Mouse (Mus musculus) limb, embryonic 11.5 days (tissue): ENCODE results near the gene Arl8b. TPM values are rescaled to one million over a fixed set of nuclear protein-coding genes. Genes with fewer than 3 reads are reported as not detected.

Experiments used
- ATAC-seq: fragments of 200-750 bp; cut with Nextera tagmentation; 2 replicates; pipeline ENCODE4 v1.8.0; 2017; ENCODE audit warnings: low read depth; ENCODE audit not compliant: insufficient number of reproducible peaks, low FRiP score, low TSS enrichment
- DNase-seq: peaks from one replicate; pipeline ENCODE4 v3.0.0-alpha.2; 2015; ENCODE audit warnings: low spot score
- H3K27ac ChIP-seq: fragments of 300-500 bp; sonication (generic); replicated peaks from 2 replicates; pipeline ENCODE4 v1.5.1; 2014; ENCODE audit warnings: low read depth, mild to moderate bottlenecking, low read length
- H3K27me3 ChIP-seq: fragments of 300-500 bp; sonication (generic); 2 replicates; pipeline ENCODE4 v1.6.1; 2014; ENCODE audit warnings: mild to moderate bottlenecking, low read length, mixed read lengths; ENCODE audit not compliant: control insufficient read depth, insufficient read depth
- H3K36me3 ChIP-seq: fragments of 300-500 bp; sonication (generic); 2 replicates; pipeline ENCODE4 v1.6.1; 2014; ENCODE audit warnings: mild to moderate bottlenecking, low read length, moderate library complexity, mixed read lengths; ENCODE audit not compliant: control insufficient read depth, insufficient read depth
- H3K4me1 ChIP-seq: fragments of 300-500 bp; sonication (generic); 2 replicates; pipeline ENCODE4 v1.6.1; 2014; ENCODE audit warnings: low read length, mixed read lengths; ENCODE audit not compliant: control insufficient read depth, insufficient read depth
- H3K4me2 ChIP-seq: fragments of 300-500 bp; sonication (generic); 2 replicates; pipeline ENCODE4 v1.6.1; 2014; ENCODE audit warnings: low read depth, mild to moderate bottlenecking, moderate library complexity; ENCODE audit not compliant: severe bottlenecking
- H3K4me3 ChIP-seq: fragments of 300-500 bp; sonication (generic); 2 replicates; pipeline ENCODE4 v1.5.1; 2014; ENCODE audit warnings: low read depth, low read length
- H3K9ac ChIP-seq: fragments of 300-500 bp; sonication (generic); 2 replicates; pipeline ENCODE4 v1.6.1; 2014; ENCODE audit warnings: mild to moderate bottlenecking, low read length
- H3K9me3 ChIP-seq: fragments of 300-500 bp; sonication (generic); 2 replicates; pipeline ENCODE4 v1.6.1; 2016; ENCODE audit warnings: low read length; ENCODE audit not compliant: control insufficient read depth
- WGBS: fragments of 180-500 bp; shearing (Covaris S2); extraction: QIAGEN DNeasy Blood & Tissue Kit; methylation state at CpG from one replicate; pipeline ENCODE4 v1.1.7; 2014; 5-methylcytosine and 5-hydroxymethylcytosine counted together
- polyA plus RNA-seq: library from polyadenylated mRNA; unstranded; fragments of >200 nt; fragmentation: Nextera tagmentation; extraction: Ambion mirVana; gene quantifications from 2 replicates; pipeline ENCODE4 v1.2.1, GENCODE M21; 2014

Arl8b gene
- polyA plus RNA-seq, 1 experiment from 2014 or later: 73.1 TPM

DNA sequence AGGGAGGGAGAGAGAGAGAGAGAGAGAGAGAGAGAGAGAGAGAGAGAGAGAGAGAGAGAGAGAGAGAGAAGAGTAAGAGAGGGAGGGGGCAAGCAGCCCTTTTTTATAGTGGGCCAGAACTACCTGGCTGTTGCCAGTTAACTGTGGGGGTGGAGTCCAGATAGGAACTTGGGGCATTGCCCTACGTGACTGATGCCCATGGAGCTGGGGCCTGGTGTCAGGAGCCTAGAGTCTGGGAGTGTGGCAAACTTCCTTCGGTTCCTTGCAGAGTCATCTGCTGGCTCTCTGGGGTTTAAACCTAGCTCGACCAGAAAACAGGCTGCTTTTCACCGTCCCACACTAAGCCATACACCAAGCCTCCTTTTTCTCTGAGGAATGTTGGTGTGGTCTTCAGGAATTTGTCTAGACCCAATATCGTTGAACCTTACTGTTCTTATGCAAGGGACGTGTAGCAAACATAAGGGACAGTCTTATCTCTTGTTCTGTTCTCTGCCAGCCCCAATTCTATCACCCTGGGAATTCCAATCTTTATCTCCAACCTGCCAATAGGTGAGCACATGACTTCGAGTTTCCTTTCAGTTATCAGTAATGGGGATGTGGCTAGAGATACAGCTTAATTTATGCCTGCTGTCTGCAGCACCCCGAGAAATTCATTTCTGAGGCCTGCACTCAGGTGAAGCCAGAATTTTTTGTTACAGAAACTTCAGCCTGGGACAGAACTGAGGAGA lies 5.2 kb upstream of the Arl8b start:
- no peak for DNase-seq
- 76% methylated on average over 8 of the region's 8 CpGs for WGBS
- H3K36me3 ChIP-seq: no peaks in the 10 kb centered on the region
- H3K4me1 ChIP-seq: no peaks in the 10 kb centered on the region
- H3K9ac ChIP-seq: no peak overlapping the region
- no peak overlapping the region for H3K4me3 ChIP-seq
- ATAC-seq: no peak
- no peaks in the 10 kb centered on the region for H3K27me3 ChIP-seq
- no peak overlapping the region for H3K27ac ChIP-seq
- no peaks in the 10 kb centered on the region for H3K9me3 ChIP-seq
- H3K4me2 ChIP-seq: no peak overlapping the region

DNA sequence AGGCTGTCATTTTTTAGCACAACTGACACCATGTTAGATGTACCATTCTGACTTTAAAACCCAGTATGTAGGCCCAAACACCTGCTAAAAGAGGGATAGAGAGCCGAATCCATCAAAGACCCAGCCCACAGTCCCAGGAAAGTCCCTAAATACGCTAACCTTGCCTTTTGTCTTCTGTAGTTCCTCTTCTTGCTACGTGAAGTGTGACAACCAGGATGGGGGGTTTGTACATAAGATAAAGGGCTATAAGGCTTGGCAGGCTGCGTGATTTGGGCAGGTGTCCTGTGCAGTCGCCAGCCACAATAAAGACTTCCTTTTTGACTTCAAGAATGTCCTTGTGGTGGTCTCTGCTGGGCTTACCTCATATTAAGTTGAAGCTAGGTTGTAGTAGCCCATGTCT lies 4.5 kb upstream of the Arl8b start:
- H3K4me2 ChIP-seq: no peak overlapping the region
- WGBS: 81% methylated on average over 5 of the region's 5 CpGs
- H3K4me3 ChIP-seq: no peak overlapping the region
- H3K4me1 ChIP-seq: no peaks in the 10 kb centered on the region
- no peaks in the 10 kb centered on the region for H3K27me3 ChIP-seq
- H3K27ac ChIP-seq: no peak overlapping the region
- no peaks in the 10 kb centered on the region for H3K36me3 ChIP-seq
- DNase-seq (no peak), ATAC-seq (no peak)
- H3K9ac ChIP-seq: no peak overlapping the region
- H3K9me3 ChIP-seq: no peaks in the 10 kb centered on the region

DNA sequence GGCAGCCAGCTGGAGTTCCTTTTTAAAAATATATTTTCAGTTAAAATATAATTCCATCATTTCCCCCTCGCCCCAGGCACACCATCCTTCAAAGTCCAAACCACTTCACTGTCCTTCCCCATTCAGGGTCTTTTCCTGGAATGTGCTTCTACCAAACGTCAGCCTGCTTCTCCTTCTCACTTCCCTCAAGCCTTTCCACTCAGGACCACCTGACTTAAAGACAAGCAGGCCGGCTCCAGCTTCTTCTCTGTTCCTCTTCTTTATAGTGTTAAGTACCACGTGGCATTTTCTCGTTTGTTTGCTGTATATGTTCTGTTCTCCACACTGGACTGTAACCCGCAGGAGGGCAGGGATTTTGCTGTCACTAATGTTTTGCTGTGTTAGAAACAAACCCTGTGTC lies 1.0 kb upstream of the Arl8b start:
- Histone ChIP-seq H3K9ac (no peak overlapping the region), H3K4me1 (peaks cover 7% of the 10 kb centered on the region), H3K9me3 (no peaks in the 10 kb centered on the region), H3K4me3 (no peak overlapping the region), H3K27ac (no peak overlapping the region), H3K36me3 (no peaks in the 10 kb centered on the region), H3K4me2 (no peak overlapping the region), H3K27me3 (no peaks in the 10 kb centered on the region)
- ATAC-seq (no peak), DNase-seq (no peak)
- WGBS: 71% methylated on average over 6 of the region's 6 CpGs

DNA sequence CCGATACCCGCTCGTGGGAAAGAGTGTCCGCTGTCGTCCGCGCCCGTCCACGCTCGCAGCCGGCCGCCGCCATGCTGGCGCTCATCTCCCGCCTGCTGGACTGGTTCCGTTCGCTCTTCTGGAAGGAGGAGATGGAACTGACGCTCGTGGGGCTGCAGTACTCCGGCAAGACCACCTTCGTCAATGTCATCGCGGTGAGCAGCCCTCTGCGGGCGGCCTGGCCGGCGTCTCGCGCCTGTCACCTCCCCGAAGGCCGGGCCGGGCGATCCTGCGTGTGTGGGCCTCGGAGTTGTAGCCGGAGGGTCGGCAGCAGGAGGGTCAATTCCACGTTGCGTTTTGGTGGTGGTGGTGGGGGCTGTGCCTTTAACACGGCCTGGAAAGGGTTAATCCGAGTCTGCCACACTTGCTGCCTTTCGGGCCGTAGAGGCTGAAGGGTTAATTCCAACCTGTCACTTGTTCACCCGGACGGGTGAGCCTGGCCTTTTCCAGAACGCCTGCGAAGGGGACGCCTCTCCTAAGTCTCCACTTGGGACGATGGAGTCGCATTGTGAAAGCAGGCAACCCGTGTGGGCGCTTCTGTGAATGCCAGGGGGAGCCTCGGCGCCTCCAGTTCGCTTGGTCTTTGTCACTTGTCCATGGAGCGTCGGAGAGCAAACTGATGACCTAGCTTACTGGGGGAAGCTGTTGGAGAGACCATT lies 434 bp downstream of the Arl8b start:
- Histone ChIP-seq H3K27ac (peak overlapping the region; percentile 37; the same call in 1 of the 2 replicates), H3K4me2 (peak overlapping the region; percentile 74), H3K9me3 (no peaks in the 10 kb centered on the region), H3K4me3 (peak overlapping the region; percentile 99), H3K36me3 (no peaks in the 10 kb centered on the region), H3K9ac (peak overlapping the region; percentile 87), H3K4me1 (peaks cover 7% of the 10 kb centered on the region), H3K27me3 (no peaks in the 10 kb centered on the region)
- 0% methylated on average over 57 of the region's 57 CpGs for WGBS
- DNase-seq (peak; percentile 52), ATAC-seq (peak; percentile 50)

DNA sequence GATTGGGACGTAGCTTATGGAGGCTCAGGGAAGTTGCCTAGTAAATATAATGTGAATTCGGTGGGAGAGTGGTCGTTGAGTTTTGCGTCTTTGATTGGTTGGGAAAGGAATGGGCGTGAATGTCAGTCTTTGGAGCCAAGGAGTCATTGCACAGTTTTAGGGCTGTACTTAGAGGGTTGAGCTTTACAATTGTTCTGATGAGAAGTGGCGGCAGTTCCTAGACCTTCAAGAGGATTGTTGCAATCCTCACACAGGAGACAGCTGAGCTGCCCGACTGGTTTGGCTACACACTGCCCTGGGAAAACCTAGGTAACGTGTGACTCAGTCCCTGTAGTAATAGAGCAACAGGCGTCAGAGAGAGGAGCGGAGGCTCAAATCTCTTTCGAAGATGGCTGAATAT lies 1.2 kb downstream of the Arl8b start:
- Histone ChIP-seq H3K4me3 (peak overlapping the region; percentile 99), H3K27ac (no peak overlapping the region), H3K4me1 (peaks cover 7% of the 10 kb centered on the region), H3K4me2 (peak overlapping the region; percentile 74), H3K9ac (peak overlapping the region; percentile 87), H3K27me3 (no peaks in the 10 kb centered on the region), H3K36me3 (no peaks in the 10 kb centered on the region), H3K9me3 (no peaks in the 10 kb centered on the region)
- ATAC-seq: no peak
- DNase-seq: no peak
- 37% methylated on average over 11 of the region's 11 CpGs for WGBS

DNA sequence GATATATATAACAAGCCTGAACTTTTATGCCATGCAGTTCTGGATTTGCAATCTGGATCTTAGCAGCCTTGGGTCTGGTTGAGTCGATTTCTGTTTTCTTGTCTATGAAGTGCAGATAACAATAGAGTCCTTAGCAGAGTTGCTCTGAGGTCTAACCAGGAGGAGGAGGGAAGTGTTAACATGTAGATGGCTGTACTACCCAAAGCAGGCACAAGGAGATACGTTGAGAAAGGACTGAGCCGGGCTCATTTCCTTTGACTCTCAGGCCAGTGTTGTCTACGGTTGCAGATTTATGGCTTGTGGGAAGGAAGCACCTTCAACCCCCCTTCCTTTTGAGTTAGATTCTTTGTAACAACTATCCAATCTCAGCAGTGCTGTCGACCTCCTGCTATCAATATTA lies 1.9 kb downstream of the Arl8b start:
- no peaks in the 10 kb centered on the region for H3K27me3 ChIP-seq
- ATAC-seq: no peak
- H3K4me3 ChIP-seq: no peak overlapping the region
- H3K27ac ChIP-seq: no peak overlapping the region
- 56% methylated on average over 5 of the region's 5 CpGs for WGBS
- no peaks in the 10 kb centered on the region for H3K36me3 ChIP-seq
- no peak for DNase-seq
- H3K4me2 ChIP-seq: peak overlapping the region; percentile 74; the same call in 1 of the 2 replicates
- H3K9me3 ChIP-seq: no peaks in the 10 kb centered on the region
- H3K4me1 ChIP-seq: peaks cover 7% of the 10 kb centered on the region
- H3K9ac ChIP-seq: no peak overlapping the region

DNA sequence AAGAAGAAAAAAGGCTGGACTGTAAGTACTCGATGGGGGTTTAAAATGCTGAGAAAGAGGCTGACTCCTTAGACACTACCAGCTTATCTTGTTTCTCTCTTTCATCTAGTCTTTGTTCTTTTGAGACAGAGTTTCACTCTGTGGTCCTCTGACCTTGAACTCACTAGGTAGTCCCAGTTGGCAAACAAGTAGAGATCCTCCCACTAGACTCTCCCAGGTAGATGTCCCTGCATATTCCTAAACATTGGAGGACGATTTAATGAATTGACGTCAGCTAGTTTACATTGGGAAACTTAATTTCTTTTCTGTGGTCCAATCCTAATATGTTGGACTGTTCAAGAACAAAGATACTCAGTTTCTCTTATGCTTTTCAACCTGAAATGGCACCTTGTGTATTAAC lies 2.7 kb downstream of the Arl8b start:
- Histone ChIP-seq H3K9me3 (no peaks in the 10 kb centered on the region), H3K27me3 (no peaks in the 10 kb centered on the region), H3K27ac (no peak overlapping the region), H3K4me3 (no peak overlapping the region), H3K36me3 (no peaks in the 10 kb centered on the region), H3K9ac (no peak overlapping the region), H3K4me2 (no peak overlapping the region), H3K4me1 (peaks cover 7% of the 10 kb centered on the region)
- DNase-seq (no peak), ATAC-seq (no peak)
- WGBS: 88% methylated on average over 3 of the region's 3 CpGs

DNA sequence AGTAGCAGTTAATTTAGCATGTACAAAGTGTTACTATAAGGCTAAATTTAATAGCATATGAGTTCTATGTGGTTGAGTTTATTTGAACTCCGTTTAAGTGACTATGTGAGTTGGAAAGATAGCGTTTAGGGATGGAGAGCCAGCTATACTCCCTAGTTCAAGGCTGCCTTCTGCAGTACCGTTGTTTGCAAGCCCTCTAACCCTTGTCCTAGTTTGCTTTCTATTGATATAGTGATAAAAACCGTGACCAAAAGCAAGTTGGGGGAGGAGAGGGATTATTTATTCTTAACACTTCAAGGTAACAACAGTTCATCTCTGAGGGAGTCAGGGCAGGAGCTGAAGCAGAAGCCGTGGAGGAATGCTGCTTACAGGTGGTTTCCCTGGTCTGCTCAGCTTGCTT lies 8.6 kb downstream of the Arl8b start:
- Histone ChIP-seq H3K9ac (no peak overlapping the region), H3K4me2 (no peak overlapping the region), H3K27me3 (no peaks in the 10 kb centered on the region), H3K27ac (no peak overlapping the region), H3K36me3 (no peaks in the 10 kb centered on the region), H3K4me1 (no peaks in the 10 kb centered on the region), H3K9me3 (no peaks in the 10 kb centered on the region), H3K4me3 (no peak overlapping the region)
- ATAC-seq: no peak
- WGBS: 86% methylated on average over 5 of the region's 5 CpGs
- no peak for DNase-seq
